Mouse (Mus musculus) C2C12 (cell line): ENCODE data around the gene Emp2. TPM values are rescaled to one million over a fixed set of nuclear protein-coding genes. Genes with fewer than 3 reads are reported as not detected.

ENCODE experiments used
- H3K27me3 ChIP-seq: one replicate; pipeline ENCODE4 v1.6.1; 2011; ENCODE audit not compliant: control insufficient read depth, insufficient read depth, insufficient read length
- H3K36me3 ChIP-seq: one replicate; pipeline ENCODE4 v1.6.1; 2011; ENCODE audit not compliant: control insufficient read depth, insufficient read depth
- H3K4me3 ChIP-seq: one replicate; pipeline ENCODE4 v1.5.1; 2011; ENCODE audit warnings: mild to moderate bottlenecking, control low read depth; ENCODE audit not compliant: poor library complexity, insufficient read depth, severe bottlenecking
- H3K79me2 ChIP-seq: one replicate; pipeline ENCODE4 v1.6.1; 2011; ENCODE audit not compliant: control insufficient read depth, insufficient read depth
- H3K79me3 ChIP-seq: one replicate; pipeline ENCODE4 v1.6.1; 2011; ENCODE audit warnings: low read depth, control low read depth
- H3ac ChIP-seq: one replicate; pipeline ENCODE3; 2011; ENCODE audit warnings: low read depth; ENCODE audit not compliant: control insufficient read depth, insufficient read length
- CEBPB ChIP-seq: IDR thresholded peaks from one replicate; pipeline ENCODE4 v1.6.1; 2011; ENCODE audit warnings: low read depth, mild to moderate bottlenecking, control low read depth, moderate library complexity
- CTCF ChIP-seq: IDR thresholded peaks from one replicate; pipeline ENCODE4 v1.5.1; 2011; ENCODE audit not compliant: control insufficient read depth, insufficient read depth, insufficient read length
- FOSL1 ChIP-seq: IDR thresholded peaks from one replicate; pipeline ENCODE4 v1.8.0; 2011; ENCODE audit warnings: mild to moderate bottlenecking, low read length; ENCODE audit not compliant: poor library complexity, insufficient read depth, severe bottlenecking
- MAX ChIP-seq: IDR thresholded peaks from one replicate; pipeline ENCODE4 v1.6.1; 2011; ENCODE audit warnings: mild to moderate bottlenecking, control low read depth
- MYOD1 ChIP-seq: IDR thresholded peaks from one replicate; pipeline ENCODE4 v1.6.1; 2011; ENCODE audit warnings: low read depth; ENCODE audit not compliant: control insufficient read depth, insufficient read length
- MYOG ChIP-seq: IDR thresholded peaks from one replicate; pipeline ENCODE4 v1.6.1; 2011; ENCODE audit not compliant: control insufficient read depth, insufficient read length; ENCODE audit errors: extremely low read depth
- USF1 ChIP-seq: IDR thresholded peaks from one replicate; pipeline ENCODE4 v1.6.1; 2011; ENCODE audit warnings: low read depth, mild to moderate bottlenecking, control low read depth, moderate library complexity
- polyA plus RNA-seq: library from polyadenylated mRNA; unstranded; fragments of >200 nt; fragmentation: generic; extraction: Trizol; gene quantifications from one replicate; pipeline ENCODE4 v1.2.1, GENCODE M21; 2012; ENCODE audit warnings: missing spikeins

Emp2 gene
- polyA plus RNA-seq, 1 experiment = 41.2 TPM

- no peak for TF ChIP-seq USF1
- TF ChIP-seq FOSL1 = no peak
- TF ChIP-seq MAX = no peak
- no peak for TF ChIP-seq CTCF
- TF ChIP-seq CEBPB = no peak
- no peak for TF ChIP-seq MYOD1
- TF ChIP-seq MYOG = no peak
- Histone ChIP-seq H3ac (no peak overlapping the region), H3K27me3 (peaks cover 15% of the 10 kb centered on the region), H3K36me3 (no peaks in the 10 kb centered on the region), H3K79me3 (no peaks in the 10 kb centered on the region), H3K4me3 (no peak overlapping the region), H3K79me2 (no peaks in the 10 kb centered on the region)
Observed at GRCm38 (mm10) chr16:10330586-10331495, 17.1 kb upstream of the Emp2 start.

- Histone ChIP-seq H3K79me3 (no peaks in the 10 kb centered on the region), H3K79me2 (no peaks in the 10 kb centered on the region), H3K27me3 (peaks cover 20% of the 10 kb centered on the region), H3ac (no peak overlapping the region), H3K36me3 (no peaks in the 10 kb centered on the region), H3K4me3 (no peak overlapping the region)
- TF ChIP-seq CEBPB = no peak
- TF ChIP-seq MYOG = no peak
- no peak for TF ChIP-seq FOSL1
- no peak for TF ChIP-seq USF1
- TF ChIP-seq CTCF = no peak
- TF ChIP-seq MYOD1 = no peak
- TF ChIP-seq MAX = no peak
Observed at GRCm38 (mm10) chr16:10327563-10328333, 14.0 kb upstream of the Emp2 start.

- Histone ChIP-seq H3K36me3 (no peaks in the 10 kb centered on the region), H3K4me3 (no peak overlapping the region), H3K79me3 (no peaks in the 10 kb centered on the region), H3K27me3 (no peaks in the 10 kb centered on the region), H3K79me2 (no peaks in the 10 kb centered on the region), H3ac (no peak overlapping the region)
- no peak for TF ChIP-seq MYOG
- no peak for TF ChIP-seq MAX
- TF ChIP-seq MYOD1 = no peak
- TF ChIP-seq USF1 = no peak
- no peak for TF ChIP-seq FOSL1
- TF ChIP-seq CEBPB = no peak
- TF ChIP-seq CTCF = no peak
Observed at GRCm38 (mm10) chr16:10319914-10320569, 6.3 kb upstream of the Emp2 start.

DNA sequence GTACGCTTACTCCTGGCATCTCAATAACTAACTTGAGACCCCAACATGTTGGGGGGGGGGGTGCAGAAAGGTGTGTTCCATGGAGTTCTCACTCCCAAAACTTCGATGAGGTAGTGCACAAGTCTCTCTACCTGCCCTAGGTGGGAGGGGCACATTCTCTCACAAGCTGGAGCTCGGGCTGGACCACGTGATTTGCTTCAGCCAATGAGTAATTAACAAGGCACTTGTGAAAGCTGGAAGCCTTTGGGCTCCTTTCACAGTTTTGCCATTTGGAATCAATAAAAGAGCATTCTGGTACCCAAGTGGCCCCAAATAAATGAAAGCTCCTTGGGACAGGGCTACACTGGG, 3.4 kb upstream of the Emp2 start:
- no peak for TF ChIP-seq MYOD1
- no peak for TF ChIP-seq MAX
- TF ChIP-seq CTCF = no peak
- no peak for TF ChIP-seq FOSL1
- no peak for TF ChIP-seq MYOG
- no peak for TF ChIP-seq CEBPB
- no peak for TF ChIP-seq USF1
- Histone ChIP-seq H3K79me3 (peaks cover 6% of the 10 kb centered on the region), H3K79me2 (peaks cover 13% of the 10 kb centered on the region), H3K4me3 (no peak overlapping the region), H3K36me3 (no peaks in the 10 kb centered on the region), H3K27me3 (no peaks in the 10 kb centered on the region), H3ac (no peak overlapping the region)

DNA sequence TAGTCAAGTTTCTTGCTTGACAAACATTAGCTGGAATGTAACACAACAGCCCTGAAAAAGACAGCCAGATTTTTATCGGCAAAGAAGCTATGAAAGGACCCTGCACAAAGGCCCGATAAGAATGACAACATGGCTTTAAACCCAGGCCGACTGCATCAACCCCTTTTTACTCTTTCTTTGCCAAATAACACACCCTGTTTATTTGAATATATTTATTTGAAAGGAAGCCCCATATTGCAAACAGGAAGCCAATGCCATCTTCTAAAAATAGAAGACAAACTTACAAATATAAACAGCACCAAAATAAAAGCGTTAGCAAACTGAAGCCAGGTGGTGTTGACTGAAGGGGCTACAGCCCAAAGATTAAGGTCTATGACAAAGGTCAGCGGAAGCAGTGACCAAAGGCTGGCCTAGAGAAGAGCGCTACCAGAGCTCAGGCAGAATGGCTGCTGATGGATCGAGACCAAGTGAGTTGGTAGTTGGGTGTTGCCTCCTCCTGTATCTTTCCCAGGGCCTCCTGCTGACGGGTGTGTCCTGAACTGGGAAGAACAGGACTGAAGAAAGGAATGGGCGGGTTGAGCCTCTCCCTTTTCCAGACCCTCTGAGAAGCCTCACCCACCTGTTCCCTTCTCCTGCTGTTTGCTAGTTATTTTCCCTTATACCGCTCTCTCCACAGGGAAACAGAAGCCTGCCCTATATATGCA, 2.9 kb upstream of the Emp2 start:
- Histone ChIP-seq H3K36me3 (no peaks in the 10 kb centered on the region), H3ac (no peak overlapping the region), H3K27me3 (no peaks in the 10 kb centered on the region), H3K4me3 (no peak overlapping the region), H3K79me2 (peaks cover 19% of the 10 kb centered on the region), H3K79me3 (peaks cover 6% of the 10 kb centered on the region)
- TF ChIP-seq MYOG = no peak
- TF ChIP-seq USF1 = no peak
- TF ChIP-seq CTCF = no peak
- TF ChIP-seq MAX = no peak
- no peak for TF ChIP-seq FOSL1
